Mouse (Mus musculus) limb, embryonic 14.5 days (tissue): ENCODE data around the gene Akna. TPM values are rescaled to one million over a fixed set of nuclear protein-coding genes. Genes with fewer than 3 reads are reported as not detected.

Experiments used
- ATAC-seq: fragments of 200-750 bp; cut with Nextera tagmentation; 2 replicates; pipeline ENCODE4 v1.8.0; 2017; ENCODE audit warnings: low read depth, moderate number of reproducible peaks, moderate TSS enrichment; ENCODE audit not compliant: low FRiP score
- DNase-seq: peaks from one replicate; pipeline ENCODE4 v3.0.0-alpha.2; 2015; ENCODE audit warnings: low spot score
- H3K27ac ChIP-seq: fragments of 300-500 bp; sonication (generic); replicated peaks from 2 replicates; pipeline ENCODE4 v1.5.1; 2014; ENCODE audit warnings: low read depth, mild to moderate bottlenecking, low read length, moderate library complexity, mixed read lengths
- H3K27me3 ChIP-seq: fragments of 300-500 bp; sonication (generic); 2 replicates; pipeline ENCODE4 v1.6.1; 2014; ENCODE audit warnings: low read length, mixed read lengths; ENCODE audit not compliant: control insufficient read depth, insufficient read depth
- H3K36me3 ChIP-seq: fragments of 300-500 bp; sonication (generic); 2 replicates; pipeline ENCODE4 v1.6.1; 2014; ENCODE audit warnings: mild to moderate bottlenecking, low read length, moderate library complexity, mixed read lengths; ENCODE audit not compliant: control insufficient read depth, insufficient read depth
- H3K4me1 ChIP-seq: fragments of 300-500 bp; sonication (generic); 2 replicates; pipeline ENCODE4 v1.6.1; 2014; ENCODE audit warnings: antibody characterized with exemption, low read length, mixed read lengths; ENCODE audit not compliant: control insufficient read depth, insufficient read depth
- H3K4me2 ChIP-seq: fragments of 300-500 bp; sonication (generic); replicated peaks from 2 replicates; pipeline ENCODE4 v1.6.1; 2014; ENCODE audit warnings: low read depth, mild to moderate bottlenecking, low read length, moderate library complexity; ENCODE audit not compliant: severe bottlenecking
- H3K4me3 ChIP-seq: fragments of 300-500 bp; sonication (generic); replicated peaks from 2 replicates; pipeline ENCODE4 v1.5.1; 2014; ENCODE audit warnings: low read length
- H3K9ac ChIP-seq: fragments of 300-500 bp; sonication (generic); 2 replicates; pipeline ENCODE4 v1.6.1; 2014; ENCODE audit warnings: mild to moderate bottlenecking, low read depth, low read length, moderate library complexity; ENCODE audit not compliant: severe bottlenecking
- H3K9me3 ChIP-seq: fragments of 300-500 bp; sonication (generic); 2 replicates; pipeline ENCODE4 v1.6.1; 2016; ENCODE audit warnings: low read length; ENCODE audit not compliant: control insufficient read depth
- POLR2A ChIP-seq: fragments of 200-500 bp; IDR thresholded peaks from 2 replicates; pipeline ENCODE4 v1.8.0; 2012; ENCODE audit warnings: inconsistent platforms, mild to moderate bottlenecking, moderate library complexity, borderline replicate concordance; ENCODE audit not compliant: insufficient read depth, insufficient read length; ENCODE audit errors: extremely low read depth
- WGBS: fragments of 180-500 bp; shearing (Covaris S2); extraction: QIAGEN DNeasy Blood & Tissue Kit; methylation state at CpG from one replicate; pipeline ENCODE4 v1.1.7; 2014; 5-methylcytosine and 5-hydroxymethylcytosine counted together
- polyA plus RNA-seq, 2 experiments: library from polyadenylated mRNA; depleted of rRNA in 1 of 2; stranded (reverse) in 1 of 2; unstranded in 1 of 2; fragments of >200 nt; fragmentation: Nextera tagmentation in 1 of 2; extraction: Ambion mirVana in 1 of 2; gene quantifications; 2 replicates each; pipeline versions ENCODE4 v1.2.1 to v1.2.3; 2012 to 2014

The Akna gene
- polyA plus RNA-seq, 2 experiments, result 5.4 to 6.2 TPM

DNA sequence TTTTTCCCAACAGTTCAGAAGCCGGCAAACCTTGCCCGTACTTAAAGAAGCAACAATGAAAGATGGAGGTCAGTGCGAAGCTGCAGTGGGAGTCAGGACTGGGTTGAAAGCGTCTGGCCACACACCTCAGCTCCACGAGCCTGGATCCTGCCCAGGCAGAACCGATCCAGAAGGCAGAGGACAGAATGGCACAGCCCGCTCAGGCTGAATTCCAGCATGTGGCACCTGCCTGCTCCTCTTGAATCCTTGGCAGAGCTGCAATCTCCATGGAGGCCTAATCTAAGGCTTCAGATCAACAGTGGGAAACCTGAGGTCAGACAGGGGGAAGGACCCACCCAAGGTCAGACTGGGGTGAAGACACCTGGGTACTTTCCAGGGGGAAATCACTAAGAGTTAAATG is 38.5 kb upstream of the Akna start:
- TF ChIP-seq POLR2A, result no peak
- H3K9me3 ChIP-seq, result peaks cover 9% of the 10 kb centered on the region
- WGBS, result 67% methylated on average over 7 of the region's 7 CpGs
- H3K9ac ChIP-seq, result no peak overlapping the region
- H3K36me3 ChIP-seq, result no peaks in the 10 kb centered on the region
- DNase-seq, result no peak
- ATAC-seq, result no peak
- no peak overlapping the region for H3K4me3 ChIP-seq
- H3K4me1 ChIP-seq, result peaks cover 31% of the 10 kb centered on the region
- no peak overlapping the region for H3K27ac ChIP-seq
- H3K27me3 ChIP-seq, result no peaks in the 10 kb centered on the region
- H3K4me2 ChIP-seq, result no peak overlapping the region

- ATAC-seq, result no peak
- peak; percentile 31 for DNase-seq
- H3K27ac ChIP-seq, result no peak overlapping the region
- H3K9me3 ChIP-seq, result peaks cover 4% of the 10 kb centered on the region; the same call in 1 of the 2 replicates
- no peaks in the 10 kb centered on the region for H3K27me3 ChIP-seq
- WGBS, result 35% methylated on average over 7 of the region's 7 CpGs
- no peaks in the 10 kb centered on the region for H3K36me3 ChIP-seq
- H3K4me1 ChIP-seq, result peaks cover 35% of the 10 kb centered on the region
- TF ChIP-seq POLR2A, result no peak
- no peak overlapping the region for H3K4me3 ChIP-seq
- no peak overlapping the region for H3K9ac ChIP-seq
- H3K4me2 ChIP-seq, result no peak overlapping the region
Observed at GRCm38 (mm10) chr4:63440262-63440661, 37.1 kb upstream of the Akna start.

DNA sequence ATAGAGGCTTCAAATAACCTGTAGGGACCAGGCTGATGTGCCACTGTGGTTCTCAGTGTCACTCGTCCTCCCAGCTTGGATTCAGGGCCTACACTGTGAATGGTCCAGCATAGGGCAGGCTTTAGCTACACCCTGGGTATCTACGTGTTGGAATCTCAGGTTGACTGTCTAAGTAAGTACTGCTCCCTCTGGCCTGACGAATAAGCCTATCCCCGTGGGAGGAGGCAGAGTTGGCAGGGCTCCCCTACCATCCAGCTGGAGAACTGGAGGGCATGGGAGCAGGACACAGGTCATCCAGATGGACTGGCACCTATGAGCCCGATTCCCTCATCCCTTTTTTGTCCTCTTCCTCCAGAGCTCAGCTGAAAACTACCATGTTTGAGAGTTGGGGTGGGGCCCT is 34.8 kb upstream of the Akna start:
- no peak for TF ChIP-seq POLR2A
- Histone ChIP-seq H3K27ac (peak overlapping the region; percentile 76), H3K36me3 (0 out of 2 replicates have a peak, but pooled peaks cover 3% of the 10 kb centered on the region), H3K9ac (no peak overlapping the region), H3K4me2 (no peak overlapping the region), H3K9me3 (peaks cover 4% of the 10 kb centered on the region; the same call in 1 of the 2 replicates), H3K27me3 (no peaks in the 10 kb centered on the region), H3K4me3 (no peak overlapping the region), H3K4me1 (peaks cover 30% of the 10 kb centered on the region)
- ATAC-seq (0 out of 2 replicates have a peak, but pooled peaks have one; percentile 7), DNase-seq (no peak)
- WGBS, result 57% methylated on average over 5 of the region's 5 CpGs

DNA sequence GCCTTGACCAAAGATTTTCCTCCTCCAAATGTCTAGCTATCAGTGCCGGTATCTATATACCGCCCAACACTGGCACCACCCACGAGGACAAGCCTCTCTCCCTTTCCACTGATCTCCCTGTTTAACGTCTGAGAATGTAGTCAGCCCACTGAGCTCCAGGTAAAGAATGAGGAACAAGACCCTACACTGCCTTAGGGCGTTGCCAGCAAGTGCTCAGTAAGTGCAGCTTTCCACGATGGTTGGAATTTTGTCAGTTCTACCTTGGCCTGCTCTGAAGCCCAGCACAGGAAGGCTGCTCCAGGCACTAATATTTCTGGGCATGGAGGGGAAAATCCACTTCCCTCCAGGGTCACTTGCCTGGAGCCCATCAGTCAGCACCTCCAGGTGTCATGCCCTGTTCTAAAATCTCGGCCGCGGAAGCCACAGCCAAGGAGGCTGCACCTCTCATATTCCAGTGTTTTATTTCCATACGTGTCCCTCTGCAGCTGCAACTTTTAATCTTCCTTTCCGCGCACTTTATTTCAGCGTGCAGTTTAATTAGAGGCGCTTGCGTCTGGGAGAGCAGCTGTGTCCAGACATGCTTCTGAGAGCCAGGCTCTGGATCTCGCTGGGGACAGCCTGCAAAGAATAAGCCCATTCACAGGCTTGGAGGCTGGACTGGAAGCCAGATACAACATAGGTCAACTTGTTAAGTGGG is 34.1 kb upstream of the Akna start:
- 19% methylated on average over 16 of the region's 16 CpGs for WGBS
- Histone ChIP-seq H3K4me3 (no peak overlapping the region), H3K9ac (no peak overlapping the region), H3K9me3 (peaks cover 4% of the 10 kb centered on the region; the same call in 1 of the 2 replicates), H3K27me3 (no peaks in the 10 kb centered on the region), H3K27ac (peak overlapping the region; percentile 76; the same call in 1 of the 2 replicates), H3K4me2 (no peak overlapping the region), H3K4me1 (peaks cover 30% of the 10 kb centered on the region), H3K36me3 (0 out of 2 replicates have a peak, but pooled peaks cover 3% of the 10 kb centered on the region)
- peak; percentile 57 for DNase-seq
- peak; percentile 76 for ATAC-seq
- no peak for TF ChIP-seq POLR2A

- H3K4me1 ChIP-seq, result peaks cover 33% of the 10 kb centered on the region
- TF ChIP-seq POLR2A, result no peak
- ATAC-seq, result no peak
- no peak for DNase-seq
- no peak overlapping the region for H3K4me3 ChIP-seq
- WGBS, result 85% methylated on average over 9 of the region's 9 CpGs
- 0 out of 2 replicates have a peak, but pooled peaks cover 3% of the 10 kb centered on the region for H3K36me3 ChIP-seq
- peaks cover 4% of the 10 kb centered on the region; the same call in 1 of the 2 replicates for H3K9me3 ChIP-seq
- no peak overlapping the region for H3K4me2 ChIP-seq
- H3K9ac ChIP-seq, result no peak overlapping the region
- H3K27ac ChIP-seq, result no peak overlapping the region
- H3K27me3 ChIP-seq, result no peaks in the 10 kb centered on the region
Observed at GRCm38 (mm10) chr4:63435402-63435801, 32.2 kb upstream of the Akna start.

DNA sequence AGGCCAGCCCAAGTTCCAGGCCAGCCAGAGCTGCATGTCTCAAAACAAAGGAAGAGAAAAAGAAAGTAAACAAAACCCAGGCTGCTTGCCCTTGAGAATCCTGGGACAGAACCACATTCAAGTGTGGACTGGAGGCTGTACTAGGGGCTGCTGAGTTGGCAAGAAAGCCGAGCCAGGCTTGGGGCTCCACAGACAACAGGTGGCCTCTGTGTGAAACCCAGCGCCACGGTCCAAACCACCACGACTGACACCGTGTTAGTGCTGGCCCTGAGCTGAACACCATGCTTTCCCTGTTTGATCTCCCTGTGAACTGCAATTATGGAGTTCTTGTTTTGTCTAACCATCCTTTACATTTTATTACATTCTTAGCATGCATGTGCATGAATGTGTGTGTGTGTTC is 27.9 kb upstream of the Akna start:
- Histone ChIP-seq H3K9me3 (no peaks in the 10 kb centered on the region), H3K27ac (no peak overlapping the region), H3K4me1 (peaks cover 11% of the 10 kb centered on the region), H3K4me3 (no peak overlapping the region), H3K27me3 (no peaks in the 10 kb centered on the region), H3K4me2 (no peak overlapping the region), H3K9ac (no peak overlapping the region), H3K36me3 (0 out of 2 replicates have a peak, but pooled peaks cover 7% of the 10 kb centered on the region)
- TF ChIP-seq POLR2A, result no peak
- 62% methylated on average over 5 of the region's 5 CpGs for WGBS
- DNase-seq, result no peak
- no peak for ATAC-seq
